Mouse (Mus musculus) midbrain, embryonic 12.5 days (tissue): ENCODE measurements around the gene Tuft1. TPM values are rescaled to one million over a fixed set of nuclear protein-coding genes. Genes with fewer than 3 reads are reported as not detected.
A peak's percentile ranks its signal among the peaks of the same experiment; 100 is the strongest.
"Not testable (repeated sequence)": the region's sequence is repeated elsewhere in the genome, so short reads cannot be mapped to it uniquely, and the experiment has no call there.

ENCODE experiments used
- ATAC-seq: fragments of 200-750 bp; cut with Nextera tagmentation; 2 replicates; pipeline ENCODE4 v1.8.0; 2017; ENCODE audit warnings: low read depth, moderate TSS enrichment, moderate library complexity; ENCODE audit not compliant: low FRiP score
- H3K27ac ChIP-seq: fragments of 300-500 bp; sonication (generic); replicated peaks from 2 replicates; pipeline ENCODE4 v1.5.1; 2016; ENCODE audit warnings: mild to moderate bottlenecking
- H3K27me3 ChIP-seq: fragments of 300-500 bp; sonication (generic); 2 replicates; pipeline ENCODE4 v1.6.1; 2016; ENCODE audit warnings: mild to moderate bottlenecking
- H3K36me3 ChIP-seq: fragments of 300-500 bp; sonication (generic); 2 replicates; pipeline ENCODE4 v1.6.1; 2016
- H3K4me1 ChIP-seq: fragments of 300-500 bp; sonication (generic); 2 replicates; pipeline ENCODE4 v1.6.1; 2016
- H3K4me2 ChIP-seq: fragments of 300-500 bp; sonication (generic); replicated peaks from 2 replicates; pipeline ENCODE4 v1.6.1; 2016; ENCODE audit warnings: mild to moderate bottlenecking, moderate library complexity
- H3K4me3 ChIP-seq: fragments of 300-500 bp; sonication (generic); 2 replicates; pipeline ENCODE4 v1.5.1; 2016; ENCODE audit warnings: mild to moderate bottlenecking
- H3K9ac ChIP-seq: fragments of 300-500 bp; sonication (generic); replicated peaks from 2 replicates; pipeline ENCODE4 v1.6.1; 2016; ENCODE audit warnings: mild to moderate bottlenecking, moderate library complexity
- H3K9me3 ChIP-seq: fragments of 300-500 bp; sonication (generic); 2 replicates; pipeline ENCODE4 v1.6.1; 2016; ENCODE audit warnings: mild to moderate bottlenecking
- WGBS: fragments of 180-500 bp; shearing (Covaris S2); methylation state at CpG from one replicate; pipeline ENCODE4 v1.1.7; 2016; 5-methylcytosine and 5-hydroxymethylcytosine counted together
- polyA plus RNA-seq: library from polyadenylated mRNA; unstranded; fragments of >200 nt; fragmentation: Nextera tagmentation; extraction: Ambion mirVana; gene quantifications from 2 replicates; pipeline ENCODE4 v1.2.1, GENCODE M21; 2016

Tuft1 gene
- polyA plus RNA-seq, 1 experiment from 2014 or later = 4.1 TPM

DNA sequence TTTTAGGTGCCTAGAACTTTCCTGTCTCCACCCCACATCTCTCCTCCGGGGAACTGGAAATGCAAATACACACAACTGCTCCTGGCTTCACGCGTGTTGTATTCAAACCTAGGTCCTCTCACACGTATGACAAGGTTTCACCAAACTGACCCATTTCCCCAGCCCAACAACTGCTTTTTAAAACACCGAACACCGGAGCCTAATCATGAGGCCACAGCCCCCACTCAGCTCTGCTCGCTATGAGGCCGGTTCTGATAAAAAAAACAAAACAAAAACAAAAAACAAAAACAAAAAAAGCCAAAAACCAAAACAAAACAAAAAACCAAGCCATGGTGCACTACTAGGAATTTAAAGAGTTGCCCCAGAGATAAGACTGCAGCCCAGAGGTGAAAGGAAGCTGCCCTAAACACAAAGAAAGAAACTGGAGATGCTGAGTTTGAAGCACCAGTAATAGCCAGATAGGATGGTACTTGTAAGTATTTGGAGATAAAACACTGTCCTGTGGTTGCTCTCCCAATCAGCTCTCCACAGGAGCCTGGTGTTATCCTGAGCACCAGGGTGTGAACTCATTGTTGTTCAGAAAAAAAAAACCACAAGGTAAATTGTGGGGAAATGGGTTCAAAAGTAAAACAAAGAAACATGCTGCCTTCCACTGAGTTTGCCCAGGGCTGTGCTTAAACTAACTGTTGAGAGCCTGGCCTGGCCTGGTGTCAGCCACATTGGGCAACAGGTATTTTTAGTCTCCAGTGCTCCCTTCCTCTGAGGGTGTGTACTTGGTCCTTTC is 27.5 kb upstream of the Tuft1 start:
- not testable (repeated sequence) for H3K9me3 ChIP-seq, H3K4me2 ChIP-seq, H3K9ac ChIP-seq, H3K27me3 ChIP-seq, H3K36me3 ChIP-seq, H3K4me3 ChIP-seq, H3K4me1 ChIP-seq, ATAC-seq, H3K27ac ChIP-seq
- WGBS = 86% methylated on average over 8 of the region's 8 CpGs

DNA sequence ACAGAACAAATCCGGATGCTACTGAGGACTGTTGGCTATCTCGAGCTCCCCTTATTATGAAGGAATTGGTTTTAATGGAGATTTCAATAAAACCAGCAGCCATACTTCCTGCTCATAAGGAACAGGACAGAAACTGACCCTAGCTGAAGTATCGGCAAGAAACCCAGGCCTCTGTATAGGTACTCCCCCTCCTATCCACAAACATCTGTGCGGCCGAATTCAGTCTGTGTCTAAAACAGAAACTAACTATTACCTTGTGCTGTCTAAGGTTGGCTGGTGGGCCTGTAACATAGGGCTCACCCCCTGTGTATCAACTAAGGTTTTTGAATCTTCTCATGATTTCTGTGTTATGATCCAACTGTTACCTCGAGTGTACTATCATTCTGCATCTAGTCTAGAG is 25.0 kb upstream of the Tuft1 start:
- ATAC-seq = no peak
- no peaks in the 10 kb centered on the region for H3K9me3 ChIP-seq
- no peak overlapping the region for H3K9ac ChIP-seq
- no peaks in the 10 kb centered on the region for H3K36me3 ChIP-seq
- H3K4me2 ChIP-seq = no peak overlapping the region
- no peaks in the 10 kb centered on the region for H3K4me1 ChIP-seq
- H3K27ac ChIP-seq = no peak overlapping the region
- WGBS = 87% methylated on average over 6 of the region's 6 CpGs
- H3K4me3 ChIP-seq = no peak overlapping the region
- no peaks in the 10 kb centered on the region for H3K27me3 ChIP-seq

DNA sequence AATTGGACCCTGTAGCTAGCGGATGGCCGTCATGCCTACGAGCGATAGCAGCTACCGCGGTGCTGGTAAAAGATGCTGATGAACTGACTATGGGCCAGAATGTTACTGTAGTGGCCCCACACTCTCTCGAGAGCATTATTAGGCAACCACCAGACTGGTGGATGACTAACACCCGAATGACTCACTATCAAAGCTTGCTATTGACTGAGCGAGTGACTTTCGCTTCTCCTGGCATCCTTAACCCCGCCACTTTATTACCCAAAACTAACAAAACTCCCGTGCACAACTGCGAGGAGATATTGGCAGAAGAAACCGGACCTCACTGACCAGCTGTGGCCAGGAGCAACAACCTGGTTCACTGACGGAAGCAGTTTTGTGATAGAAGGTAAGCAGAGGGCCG is 22.1 kb upstream of the Tuft1 start:
- Histone ChIP-seq H3K27me3 (no peaks in the 10 kb centered on the region), H3K36me3 (no peaks in the 10 kb centered on the region), H3K4me3 (no peak overlapping the region), H3K9ac (no peak overlapping the region), H3K9me3 (no peaks in the 10 kb centered on the region), H3K4me2 (no peak overlapping the region), H3K4me1 (no peaks in the 10 kb centered on the region), H3K27ac (no peak overlapping the region)
- 95% methylated on average over 16 of the region's 16 CpGs for WGBS
- ATAC-seq = no peak

DNA sequence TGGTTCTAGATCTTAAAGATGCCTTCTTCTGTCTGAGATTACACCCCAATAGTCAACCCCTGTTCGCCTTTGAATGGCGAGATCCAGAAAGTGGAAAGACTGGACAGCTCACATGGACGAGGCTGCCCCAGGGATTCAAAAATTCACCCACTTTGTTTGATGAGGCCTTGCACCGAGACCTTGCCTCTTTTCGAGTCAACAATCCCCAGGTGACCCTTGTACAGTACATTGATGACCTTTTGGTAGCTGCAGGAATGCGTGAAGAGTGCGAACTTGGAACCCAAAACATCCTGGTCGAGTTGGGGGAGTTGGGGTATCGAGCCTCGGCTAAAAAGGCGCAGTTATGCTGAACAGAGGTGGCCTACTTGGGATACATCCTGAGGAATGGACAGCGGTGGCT is 21.4 kb upstream of the Tuft1 start:
- H3K9me3 ChIP-seq, ATAC-seq, H3K9ac ChIP-seq, H3K4me2 ChIP-seq, H3K27ac ChIP-seq, H3K4me1 ChIP-seq, H3K27me3 ChIP-seq, H3K4me3 ChIP-seq, H3K36me3 ChIP-seq: not testable (repeated sequence)
- WGBS = 91% methylated on average over 12 of the region's 12 CpGs

DNA sequence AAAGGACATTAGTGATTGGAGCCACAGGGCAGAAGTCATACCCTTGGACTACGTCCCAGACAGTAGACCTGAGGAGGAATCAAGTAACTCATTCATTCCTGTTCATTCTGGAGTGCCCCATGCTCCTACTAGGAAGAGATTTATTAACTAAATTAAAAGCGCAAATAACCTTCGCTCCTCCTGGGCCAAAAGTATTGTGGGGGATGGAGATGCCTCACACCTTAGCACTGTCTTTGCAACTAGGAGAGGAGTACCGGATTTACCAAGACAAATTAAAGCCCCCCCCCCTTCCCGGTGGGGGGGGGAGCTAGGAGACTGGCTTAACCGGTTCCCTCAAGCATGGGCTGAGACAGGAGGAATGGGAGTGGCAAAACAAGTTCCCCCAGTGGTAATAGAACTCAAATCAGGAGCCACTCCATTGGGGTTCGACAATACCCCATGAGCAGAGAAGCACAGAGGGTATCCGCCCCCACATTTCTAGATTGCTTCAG is 20.7 kb upstream of the Tuft1 start:
- Histone ChIP-seq H3K36me3 (no peaks in the 10 kb centered on the region), H3K27ac (no peak overlapping the region), H3K4me3 (no peak overlapping the region), H3K9me3 (no peaks in the 10 kb centered on the region), H3K4me2 (no peak overlapping the region), H3K4me1 (no peaks in the 10 kb centered on the region), H3K27me3 (no peaks in the 10 kb centered on the region), H3K9ac (no peak overlapping the region)
- WGBS = 80% methylated on average over 8 of the region's 8 CpGs
- ATAC-seq = no peak

DNA sequence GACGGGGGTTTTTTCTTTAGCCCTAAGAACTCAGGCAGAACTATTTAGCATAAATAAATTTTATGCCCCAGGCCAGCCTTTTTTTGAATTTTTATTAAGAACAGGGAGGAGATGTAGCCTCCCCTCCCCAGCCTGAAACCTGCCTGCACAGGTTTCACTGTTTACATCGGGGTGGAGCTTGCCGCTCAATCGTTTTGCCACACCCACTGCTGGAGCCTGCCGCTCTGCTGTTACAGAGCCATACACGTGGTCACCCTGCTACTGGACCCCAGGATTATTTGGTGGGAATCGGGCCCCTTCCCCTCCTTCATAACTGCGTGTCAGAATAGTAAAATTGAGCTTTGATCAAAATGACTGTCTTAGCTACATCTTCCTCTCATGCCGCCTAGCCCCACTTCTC is 16.4 kb upstream of the Tuft1 start:
- not testable (repeated sequence) for H3K27ac ChIP-seq, H3K9ac ChIP-seq, ATAC-seq, H3K4me3 ChIP-seq, H3K36me3 ChIP-seq, H3K27me3 ChIP-seq, H3K9me3 ChIP-seq, H3K4me2 ChIP-seq, H3K4me1 ChIP-seq
- WGBS = 87% methylated on average over 9 of the region's 9 CpGs

DNA sequence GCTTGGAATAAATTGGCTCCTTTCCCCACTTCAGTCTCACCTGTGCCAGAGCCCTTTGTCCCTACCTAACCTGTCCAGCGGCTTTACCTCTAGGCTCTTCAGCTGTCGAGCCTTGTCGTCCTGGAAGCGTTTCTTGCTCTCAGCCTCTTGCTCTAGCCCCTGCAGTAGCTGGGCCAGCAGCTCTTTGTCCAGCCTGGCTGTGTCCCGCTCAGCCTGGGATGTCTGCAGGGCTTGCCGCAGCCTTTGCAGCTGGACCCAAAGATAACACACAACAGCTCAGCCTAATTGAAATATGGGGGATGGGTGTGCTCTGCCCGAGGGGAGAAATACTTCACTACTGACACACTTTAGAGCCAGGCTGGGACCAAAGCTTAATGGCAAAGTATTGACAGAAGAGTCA is 7.2 kb upstream of the Tuft1 start:
- not testable (repeated sequence) for H3K4me1 ChIP-seq, H3K27ac ChIP-seq, ATAC-seq, H3K9ac ChIP-seq, H3K9me3 ChIP-seq, H3K27me3 ChIP-seq, H3K4me3 ChIP-seq, H3K36me3 ChIP-seq, H3K4me2 ChIP-seq
- 43% methylated on average over 7 of the region's 7 CpGs for WGBS

DNA sequence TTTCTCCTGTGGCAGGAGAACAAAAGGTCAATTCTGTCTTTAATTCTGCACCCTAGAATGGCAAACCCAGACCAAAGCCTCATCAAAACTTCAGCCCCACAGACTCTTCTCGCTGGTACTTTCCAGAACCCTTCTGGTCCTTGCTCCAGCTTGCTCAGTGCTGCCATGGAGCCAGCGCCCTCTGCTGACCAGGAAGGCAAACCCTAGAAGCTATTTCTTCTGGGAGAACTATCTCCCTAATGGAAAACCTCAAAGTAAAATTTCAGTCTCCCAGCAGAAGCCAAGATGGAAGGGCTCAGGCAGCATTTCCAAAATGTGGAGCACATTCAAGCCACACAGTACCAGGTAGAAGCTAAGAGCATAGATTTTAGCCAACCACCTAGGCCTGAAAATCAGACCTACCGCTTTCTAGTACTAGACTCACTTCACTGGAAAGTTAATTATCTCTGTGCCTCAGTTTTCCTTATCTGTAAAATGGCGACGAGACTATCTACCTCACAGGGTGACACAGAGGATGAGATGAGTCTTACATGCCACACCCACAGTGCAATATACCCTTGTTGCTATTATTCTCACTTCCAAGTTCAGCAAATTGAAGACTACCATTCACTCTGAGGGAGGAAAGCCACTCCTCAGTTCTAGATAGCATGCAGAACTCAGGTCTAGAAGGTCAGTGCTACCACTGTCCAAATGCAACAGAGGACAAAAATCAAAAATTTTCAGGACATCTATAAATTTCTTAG is 6.6 kb upstream of the Tuft1 start:
- not testable (repeated sequence) for H3K9me3 ChIP-seq, H3K4me3 ChIP-seq, H3K36me3 ChIP-seq, H3K4me1 ChIP-seq, H3K9ac ChIP-seq, H3K27ac ChIP-seq, ATAC-seq, H3K27me3 ChIP-seq, H3K4me2 ChIP-seq
- WGBS = 68% methylated on average over 4 of the region's 5 CpGs

DNA sequence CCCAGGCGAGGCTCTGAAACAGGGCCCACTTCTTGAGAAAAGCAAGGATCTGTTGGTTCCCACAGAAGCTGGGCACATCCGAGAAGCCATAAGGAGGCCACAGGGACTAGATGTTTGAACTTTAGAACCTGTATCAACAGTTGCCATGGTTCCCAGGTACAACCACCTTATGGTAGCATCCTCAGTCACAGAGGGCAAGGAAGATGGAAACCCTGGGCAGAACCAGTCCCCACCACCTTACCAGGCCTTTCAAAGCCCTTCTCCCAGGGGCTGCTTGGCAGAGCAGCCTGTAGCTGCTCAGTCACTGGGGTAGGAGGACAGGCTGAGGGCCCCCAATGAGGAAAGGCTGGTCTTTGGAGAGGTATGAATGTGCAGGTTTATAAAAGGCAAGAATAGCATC is 2.2 kb upstream of the Tuft1 start:
- not testable (repeated sequence) for H3K9me3 ChIP-seq, H3K4me1 ChIP-seq, ATAC-seq, H3K9ac ChIP-seq, H3K36me3 ChIP-seq, H3K4me2 ChIP-seq, H3K27ac ChIP-seq, H3K4me3 ChIP-seq
- H3K27me3 ChIP-seq = peaks cover 21% of the 10 kb centered on the region
- 86% methylated on average over 2 of the region's 2 CpGs for WGBS

DNA sequence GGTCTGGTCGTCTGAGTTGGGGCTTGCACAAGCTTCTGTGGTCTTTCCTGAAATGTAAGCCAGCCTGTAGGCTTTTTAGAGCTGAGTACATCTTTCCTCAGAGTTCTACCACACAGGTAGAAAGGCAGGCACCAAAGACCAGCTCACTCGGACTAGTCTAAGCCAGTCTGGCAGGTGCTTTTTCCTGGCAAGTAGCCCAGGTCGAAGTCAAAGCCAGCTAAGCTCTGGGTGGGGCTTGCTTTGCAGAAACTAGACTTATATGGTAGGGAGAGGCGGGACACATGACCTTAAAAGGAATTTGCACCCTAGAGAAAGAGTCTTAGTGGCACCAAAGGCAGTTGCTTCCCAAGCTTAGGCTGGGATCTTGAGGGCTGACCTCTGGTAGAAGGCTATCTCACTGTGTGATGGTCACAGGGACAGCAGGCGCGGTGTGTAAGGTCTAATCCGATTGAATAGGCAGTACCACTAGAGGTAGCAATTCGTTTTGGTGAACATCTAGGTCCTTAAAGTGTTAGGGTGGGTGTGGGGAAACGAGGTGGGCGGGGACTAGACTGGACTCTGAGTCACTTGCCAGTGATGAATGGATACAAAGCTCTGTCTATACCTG is 573 bp upstream of the Tuft1 start:
- not testable (repeated sequence) for H3K4me3 ChIP-seq
- WGBS = 36% methylated on average over 7 of the region's 10 CpGs

DNA sequence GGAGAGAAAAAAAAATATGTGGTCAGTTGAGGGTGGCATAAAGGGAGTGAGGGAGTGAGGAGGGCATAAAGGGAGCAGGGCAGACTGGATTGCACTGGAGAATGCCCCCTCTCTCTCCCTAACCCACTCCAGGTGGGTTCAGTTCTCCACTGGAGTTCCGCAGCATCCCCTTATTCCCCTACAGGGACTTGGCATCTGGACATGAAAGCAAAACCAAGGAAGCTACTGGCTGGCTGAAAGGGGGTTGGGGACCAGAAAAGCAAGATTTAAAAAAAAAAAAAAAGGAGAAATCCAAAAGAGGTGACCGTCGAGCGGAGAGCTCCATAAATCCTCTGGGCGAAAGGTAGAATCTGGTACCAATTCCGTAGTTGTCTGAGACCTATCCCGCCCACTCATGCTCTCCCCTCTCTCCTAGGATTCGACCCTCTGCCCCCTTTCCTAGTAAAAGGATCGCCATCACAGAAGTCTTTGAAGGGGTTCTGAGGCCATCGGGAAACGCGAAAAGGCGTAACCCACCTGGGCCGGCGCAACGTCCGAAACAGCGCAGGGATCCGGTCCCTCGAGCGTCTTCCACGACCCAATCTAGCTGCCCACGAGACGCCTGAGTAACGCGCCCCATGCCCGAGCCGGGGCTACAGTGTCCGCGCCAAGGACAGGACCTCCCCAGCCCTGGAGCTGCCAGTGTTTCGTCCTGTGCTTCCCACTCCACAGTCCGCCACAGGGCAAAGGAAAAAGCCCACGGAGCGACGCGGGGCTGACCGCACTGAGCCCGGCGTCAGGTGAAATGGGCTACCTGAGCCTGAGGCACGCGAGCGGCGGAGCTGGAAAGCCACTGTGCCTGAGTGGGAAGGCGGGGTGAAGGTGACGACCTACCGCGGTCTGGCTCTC is 576 bp downstream of the Tuft1 start:
- not testable (repeated sequence) for H3K27ac ChIP-seq, H3K36me3 ChIP-seq, H3K4me1 ChIP-seq, H3K9ac ChIP-seq, H3K9me3 ChIP-seq
- peak; percentile 73 for ATAC-seq
- Histone ChIP-seq H3K27me3 (peaks cover 21% of the 10 kb centered on the region), H3K4me3 (peak overlapping the region; percentile 38), H3K4me2 (peak overlapping the region; percentile 55)
- 2% methylated on average over 26 of the region's 47 CpGs for WGBS

More for the DNA sequence above, 573 bp upstream of the Tuft1 start:
- not testable (repeated sequence) for H3K36me3 ChIP-seq, H3K4me1 ChIP-seq, H3K9ac ChIP-seq, H3K9me3 ChIP-seq, H3K27ac ChIP-seq
- H3K4me2 ChIP-seq = peak overlapping the region; percentile 21; the same call in 1 of the 2 replicates
- ATAC-seq = peak; percentile 67
- peaks cover 21% of the 10 kb centered on the region for H3K27me3 ChIP-seq
